Mouse (Mus musculus): ENCODE data around the gene Efhd1.

DNA sequence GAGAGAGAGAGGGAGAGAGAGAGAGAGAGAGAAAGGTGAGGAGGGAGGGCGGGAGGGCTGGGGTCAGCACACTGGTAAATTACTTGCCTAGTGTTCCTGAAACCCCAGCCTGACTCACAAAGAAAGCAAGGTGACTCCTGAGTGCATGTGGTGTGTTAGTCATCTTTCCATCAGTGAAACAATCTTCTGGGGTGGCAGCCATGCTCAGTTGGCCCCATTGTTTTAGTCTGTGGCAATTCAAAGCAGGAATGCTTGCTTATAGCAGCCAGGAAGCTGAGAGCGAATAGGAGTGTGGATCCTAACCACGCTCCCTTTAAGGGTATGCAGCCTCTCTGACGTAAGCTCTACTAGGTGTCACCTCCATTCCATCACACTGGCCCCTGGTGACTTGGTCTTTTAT, 9.0 kb upstream of the Efhd1 start:
- TF ChIP-seq CTCF (IDR thresholded peaks at IDR 0.05; ENCODE audit: low read depth, low read length): no peak
- TF ChIP-seq TAL1 (conservative IDR thresholded peaks at IDR 0.05; ENCODE audit: low read depth, low read length): no peak
- no peak for TF ChIP-seq GATA1 (IDR thresholded peaks at IDR 0.05; ENCODE audit: borderline replicate concordance, low read length)

Data from G1E (cell line).